Mouse (Mus musculus) regulatory T cell (primary cell): ENCODE measurements around the gene Gsap.
"Not testable (repeated sequence)": the region's sequence is repeated elsewhere in the genome, so short reads cannot be mapped to it uniquely, and the experiment has no call there.

Experiments used
- in situ Hi-C: fragments of 300-600 bp; cut with MboI, MseI; formaldehyde crosslinking; loops from one replicate; pipeline ENCODE4 v1.15.1; 2025; ENCODE audit warnings: high pct_unique_total_duplicates

Gsap gene

GRCm38 (mm10) chr5:21185764-21186685 lies at the start of gene Gsap:
TSS of gene Gsap (plus strand) at chr5:21186255.
- in situ Hi-C loops = no loop called here

- in situ Hi-C loops = no loop called here
These were observed 49.5 kb upstream of the Gsap start for GRCm38 (mm10) chr5:21136575-21136974.

- in situ Hi-C loops = no loop called here
These were observed 46.5 kb upstream of the Gsap start for GRCm38 (mm10) chr5:21139505-21139904.

- in situ Hi-C loops = not testable (repeated sequence)
These were observed 44.9 kb upstream of the Gsap start for GRCm38 (mm10) chr5:21141133-21141551.

GRCm38 (mm10) chr5:21141626-21142025 lies 44.4 kb upstream of the Gsap start:
- in situ Hi-C loops = no loop called here

GRCm38 (mm10) chr5:21143032-21143431 lies 43.0 kb upstream of the Gsap start:
- in situ Hi-C loops = no loop called here

GRCm38 (mm10) chr5:21144506-21145169 lies 41.4 kb upstream of the Gsap start:
- in situ Hi-C loops = no loop called here

GRCm38 (mm10) chr5:21148358-21148757 lies 37.7 kb upstream of the Gsap start:
- in situ Hi-C loops = no loop called here

- in situ Hi-C loops = no loop called here
These were observed 32.4 kb upstream of the Gsap start for GRCm38 (mm10) chr5:21153672-21154071.

GRCm38 (mm10) chr5:21156770-21157169 lies 29.3 kb upstream of the Gsap start:
- in situ Hi-C loops = no loop called here

- in situ Hi-C loops = no loop called here
These were observed 26.5 kb upstream of the Gsap start for GRCm38 (mm10) chr5:21159536-21159935.

GRCm38 (mm10) chr5:21160781-21161180 lies 25.3 kb upstream of the Gsap start:
- in situ Hi-C loops = no loop called here

- in situ Hi-C loops = no loop called here
These were observed 22.6 kb upstream of the Gsap start for GRCm38 (mm10) chr5:21163421-21163820.

- in situ Hi-C loops = no loop called here
These were observed 17.2 kb upstream of the Gsap start for GRCm38 (mm10) chr5:21168689-21169345.

GRCm38 (mm10) chr5:21169346-21169745 lies 16.7 kb upstream of the Gsap start:
- in situ Hi-C loops = no loop called here

- in situ Hi-C loops = no loop called here
These were observed 16.2 kb upstream of the Gsap start for GRCm38 (mm10) chr5:21169877-21170276.

- in situ Hi-C loops = no loop called here
These were observed 15.6 kb upstream of the Gsap start for GRCm38 (mm10) chr5:21170440-21170839.

GRCm38 (mm10) chr5:21170898-21171297 lies 15.2 kb upstream of the Gsap start:
- in situ Hi-C loops = no loop called here

- in situ Hi-C loops = no loop called here
These were observed 14.7 kb upstream of the Gsap start for GRCm38 (mm10) chr5:21171336-21171735.

- in situ Hi-C loops = no loop called here
These were observed 13.7 kb upstream of the Gsap start for GRCm38 (mm10) chr5:21172316-21172715.

GRCm38 (mm10) chr5:21175132-21176112 lies 10.6 kb upstream of the Gsap start:
- in situ Hi-C loops = no loop called here
